Mouse (Mus musculus) lung, adult 2 months (tissue): Measurements from ENCODE around the gene Satb2.

Experiments
- CTCF ChIP-seq: fragments of 200-500 bp; IDR thresholded peaks from 2 replicates; pipeline ENCODE4 v1.5.1; 2011; ENCODE audit warnings: mild to moderate bottlenecking, low read length, control low read depth; ENCODE audit not compliant: insufficient read depth
- POLR2A ChIP-seq: fragments of 200-500 bp; IDR thresholded peaks from 2 replicates; pipeline ENCODE4 v1.6.1; 2011; ENCODE audit warnings: low read depth, mild to moderate bottlenecking, control low read depth, low read length, borderline replicate concordance; ENCODE audit errors: extremely low read depth

- TF ChIP-seq CTCF (no peak), POLR2A (no peak)
Observed at GRCm38 (mm10) chr1:56983100-56983590, 4.7 kb upstream of the Satb2 start.
